Mouse (Mus musculus) right cerebral cortex, adult 18-20 months (tissue): Measurements from ENCODE around the gene Spns1.
"Not testable (repeated sequence)": the region's sequence is repeated elsewhere in the genome, so short reads cannot be mapped to it uniquely, and the experiment has no call there.

Experiments used
- DNase-seq: peaks from one replicate; pipeline ENCODE4 v3.0.0; 2022; ENCODE audit warnings: mixed read lengths

Spns1 gene

DNA sequence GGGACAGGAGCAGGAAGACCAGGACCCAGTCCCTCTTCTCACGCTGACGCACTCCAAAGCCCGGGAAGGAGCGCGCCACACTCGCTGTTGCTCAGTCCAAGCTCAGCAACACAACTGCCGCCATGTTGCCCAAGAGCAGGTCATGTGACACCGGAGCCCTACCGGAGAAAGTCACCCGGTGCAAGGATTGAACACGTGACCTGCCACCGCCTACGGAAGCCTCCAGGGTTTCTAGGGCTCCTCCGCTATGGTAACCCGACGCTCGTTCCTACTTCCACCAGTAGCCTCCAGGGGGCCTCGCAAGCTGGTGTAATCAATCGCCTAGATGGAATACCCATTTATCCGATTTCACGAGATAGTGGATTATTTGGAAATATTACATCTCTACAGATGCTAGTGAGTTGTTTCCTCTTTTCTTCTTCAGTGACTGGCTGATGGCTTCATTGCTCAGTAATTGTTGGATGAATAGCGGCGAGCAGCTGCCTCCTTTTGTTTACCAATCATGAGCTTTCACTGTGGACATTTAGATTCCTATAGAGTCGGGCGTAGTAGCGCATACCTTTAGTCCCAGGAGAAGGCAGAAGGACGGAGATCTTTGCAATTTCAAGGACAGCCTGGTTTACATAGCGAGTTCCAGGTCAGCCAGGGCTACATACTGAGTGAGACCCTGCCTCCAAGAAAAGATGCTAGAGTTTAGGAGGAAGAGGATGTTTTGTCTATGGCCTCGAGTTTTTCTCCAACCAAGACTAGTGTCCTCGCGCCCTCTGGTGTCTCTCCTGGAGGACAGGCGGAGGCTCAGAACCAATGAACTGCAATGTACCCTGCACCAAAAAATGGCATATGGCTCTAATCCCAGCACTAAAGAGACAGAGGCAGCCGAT lies at the start of gene Spns1:
Gene Spns1, minus strand, starts transcription at position 173 of the 881 bp plus-strand sequence.
- DNase-seq = peak; percentile 99

DNA sequence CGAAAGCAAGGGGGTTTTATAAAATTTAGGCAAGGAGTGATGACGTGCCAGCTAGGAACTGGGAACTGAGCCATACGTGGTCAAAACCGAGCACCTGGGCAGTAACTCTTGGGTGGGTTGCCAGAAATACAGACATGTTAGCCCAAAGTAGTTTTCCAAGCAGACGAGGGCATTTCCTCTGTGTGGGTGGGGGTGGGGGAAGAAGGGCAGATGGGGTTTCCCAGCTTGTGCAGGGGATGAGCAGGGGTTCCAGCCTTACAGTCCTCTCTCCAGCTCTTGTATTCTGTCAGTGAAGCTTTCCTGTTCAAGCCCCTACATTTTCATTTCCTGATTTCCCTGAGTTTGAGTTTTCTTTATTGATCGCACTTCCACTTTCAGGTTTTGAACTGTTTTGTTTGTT lies 46.9 kb upstream of the Spns1 start:
- no peak for DNase-seq

DNA sequence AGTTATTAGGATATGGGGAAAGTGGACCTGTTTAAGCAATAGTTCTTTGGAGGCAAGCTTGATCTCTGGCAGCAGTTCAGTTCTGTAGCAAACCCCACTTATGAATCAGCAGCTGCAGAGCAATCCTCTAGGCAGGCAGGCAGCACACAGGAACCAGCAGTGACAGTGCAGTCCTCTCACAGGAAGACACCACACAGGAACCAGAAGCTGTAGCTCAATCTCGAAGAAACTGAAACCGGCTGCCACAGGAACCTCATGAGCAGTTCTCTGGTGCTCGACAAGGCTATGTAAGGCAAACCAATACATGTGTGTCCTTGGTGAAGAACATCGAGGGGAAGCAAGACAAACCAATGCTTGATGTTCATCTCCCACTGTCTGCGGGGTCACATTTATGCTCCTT lies 44.5 kb upstream of the Spns1 start:
- no peak for DNase-seq

DNA sequence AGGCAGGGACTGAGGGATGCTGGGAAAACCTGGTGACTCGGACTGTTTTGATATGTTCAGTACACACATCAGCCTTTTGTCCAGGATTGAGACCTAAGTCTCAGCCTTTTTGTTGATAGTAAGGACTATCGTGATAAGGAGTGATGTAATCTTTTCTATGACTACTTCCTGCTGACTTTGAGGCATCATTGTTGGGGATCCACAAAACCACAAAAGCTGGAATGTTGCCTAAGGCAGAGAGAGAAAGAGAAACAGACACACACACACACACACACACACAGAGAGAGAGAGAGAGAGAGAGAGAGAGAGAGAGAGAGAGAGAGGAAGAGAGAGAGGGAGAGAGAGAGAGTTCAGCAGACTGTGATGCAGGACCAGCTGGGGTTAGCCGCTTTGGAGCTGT lies 41.2 kb upstream of the Spns1 start:
- DNase-seq = no peak

DNA sequence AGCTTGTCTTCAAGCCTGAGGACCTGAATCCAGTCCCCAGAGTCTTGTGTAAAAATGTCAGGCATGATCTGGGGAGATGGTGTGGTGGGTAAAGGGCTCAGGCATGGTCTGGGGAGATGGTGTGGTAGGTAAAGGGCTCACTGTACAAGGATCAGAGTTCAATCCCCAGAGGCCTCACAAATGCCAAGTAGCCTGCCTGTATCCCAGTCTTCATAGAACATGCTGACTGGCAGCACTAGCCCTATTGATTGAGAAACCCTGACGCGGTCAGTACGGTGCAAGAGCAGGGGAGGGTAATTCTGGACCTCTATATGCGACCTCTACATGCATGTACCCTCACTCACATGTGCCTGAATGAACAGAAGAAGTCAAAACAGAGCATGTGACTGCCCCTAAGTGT lies 40.4 kb upstream of the Spns1 start:
- DNase-seq = no peak

DNA sequence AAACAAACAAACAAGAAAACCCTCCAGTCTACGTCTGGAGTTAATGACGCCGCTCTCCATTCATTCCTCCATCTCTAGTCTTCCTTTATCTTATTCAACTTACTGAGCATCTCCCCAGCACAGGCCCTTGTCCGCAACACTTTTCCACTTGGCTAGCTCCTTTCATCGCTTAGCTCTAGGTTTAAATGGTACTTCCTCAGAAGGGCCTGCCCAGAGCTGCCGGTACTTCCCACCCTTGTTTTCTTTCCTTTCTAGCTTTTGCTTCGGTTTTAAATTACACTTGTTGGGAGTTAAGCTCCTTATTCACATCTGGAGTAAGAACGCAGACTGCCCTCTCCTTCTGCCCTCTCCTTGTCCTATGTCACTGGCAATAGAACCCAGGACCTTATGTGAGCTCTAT lies 39.8 kb upstream of the Spns1 start:
- DNase-seq = no peak

DNA sequence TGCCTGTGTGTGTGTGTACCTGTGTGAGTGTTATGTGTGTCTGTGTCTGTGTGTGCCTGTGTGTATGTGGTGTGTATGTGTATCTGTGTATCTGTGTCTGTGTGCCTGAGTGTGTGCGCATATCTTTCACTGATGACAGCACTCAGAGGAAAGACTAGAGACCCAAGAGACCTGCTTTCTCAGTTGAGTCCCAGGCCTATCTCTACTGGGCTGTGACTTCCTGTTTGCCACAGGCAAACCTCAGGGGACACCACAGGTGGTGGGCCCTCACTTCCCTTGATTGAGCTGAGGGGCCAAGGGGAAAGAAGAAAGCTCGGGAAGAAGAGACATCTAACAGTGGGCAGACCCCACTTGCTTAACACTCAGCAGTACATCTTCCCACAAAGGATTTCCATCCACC lies 39.4 kb upstream of the Spns1 start:
- no peak for DNase-seq

DNA sequence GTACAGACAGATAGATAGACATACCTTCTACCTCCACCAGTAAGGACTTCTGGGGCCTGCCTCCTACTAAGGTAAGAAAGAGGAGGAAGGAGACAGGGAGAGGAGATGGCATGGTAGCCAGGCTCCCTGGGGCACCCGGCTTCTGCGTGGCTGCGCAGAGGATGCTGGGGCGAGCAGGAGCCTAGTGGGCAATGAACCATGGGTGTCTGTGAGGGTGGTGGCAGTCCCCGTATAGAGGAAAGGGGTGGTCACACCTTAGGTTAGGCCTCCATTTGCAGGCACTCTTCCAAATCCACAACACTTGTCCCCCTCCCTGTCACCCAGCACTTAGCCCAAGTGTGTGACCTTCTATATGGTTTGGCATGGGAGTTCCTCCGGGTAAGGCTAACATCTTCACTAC lies 37.5 kb upstream of the Spns1 start, which contains the start of gene Cd19:
Gene Cd19, minus strand, starts transcription at position 165 of the 400 bp plus-strand sequence.
- DNase-seq = no peak

DNA sequence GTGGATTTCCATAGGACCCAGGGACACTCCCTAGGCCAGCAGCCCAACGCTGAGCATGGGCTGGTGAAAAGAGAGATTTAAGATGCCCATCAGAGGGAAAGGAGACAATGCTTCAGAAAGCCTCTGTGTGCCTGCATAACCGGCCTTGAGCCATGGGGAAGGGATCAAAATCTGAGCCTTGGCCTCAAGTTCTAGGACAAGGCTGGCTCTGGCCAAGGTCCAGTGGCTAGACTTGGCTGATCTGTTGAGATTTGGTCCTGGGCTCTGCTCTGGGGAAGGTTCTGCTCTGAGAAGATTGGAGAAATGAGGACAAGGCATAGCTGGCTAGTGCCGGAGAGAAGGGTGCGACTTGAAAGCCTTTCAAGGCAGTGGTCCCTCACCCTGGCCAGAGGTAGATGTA lies 33.8 kb upstream of the Spns1 start:
- DNase-seq = no peak

DNA sequence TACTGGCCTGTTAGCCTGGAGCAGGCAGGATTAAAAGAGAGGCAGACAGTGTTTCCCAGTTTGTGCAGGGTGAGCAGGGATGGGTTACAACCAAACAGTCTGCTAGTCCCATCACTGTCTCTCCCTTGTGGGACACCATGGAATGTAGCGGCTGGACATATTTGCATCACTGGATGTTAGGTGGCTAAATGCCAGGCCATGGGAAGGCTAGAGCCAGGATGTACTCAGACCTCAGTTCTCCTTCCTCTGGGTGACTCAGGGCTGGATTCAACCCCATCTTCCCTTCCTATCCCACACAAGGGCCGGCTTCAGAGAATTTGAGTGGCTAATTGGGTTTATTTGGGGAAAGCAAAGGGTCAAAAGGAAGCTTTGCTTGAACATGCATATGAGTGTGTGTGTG lies 31.4 kb upstream of the Spns1 start:
- no peak for DNase-seq

DNA sequence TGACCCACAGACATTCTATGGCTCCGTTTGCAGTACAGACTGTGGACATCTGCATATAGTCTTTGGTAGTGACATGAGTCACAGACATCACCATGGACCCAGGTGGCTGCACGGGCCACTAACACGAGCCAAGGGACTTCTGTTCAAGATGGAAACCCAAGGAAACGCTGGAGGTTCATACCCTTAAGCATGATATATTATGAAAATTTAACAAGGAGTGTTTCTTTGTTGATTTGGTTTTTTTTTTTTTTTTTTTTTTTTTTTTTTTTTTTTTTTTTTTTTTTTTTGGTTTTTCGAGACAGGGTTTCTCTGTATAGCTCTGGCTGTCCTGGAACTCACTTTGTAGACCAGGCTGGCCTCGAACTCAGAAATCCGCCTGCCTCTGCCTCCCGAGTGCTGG lies 25.3 kb upstream of the Spns1 start:
- DNase-seq = not testable (repeated sequence)

DNA sequence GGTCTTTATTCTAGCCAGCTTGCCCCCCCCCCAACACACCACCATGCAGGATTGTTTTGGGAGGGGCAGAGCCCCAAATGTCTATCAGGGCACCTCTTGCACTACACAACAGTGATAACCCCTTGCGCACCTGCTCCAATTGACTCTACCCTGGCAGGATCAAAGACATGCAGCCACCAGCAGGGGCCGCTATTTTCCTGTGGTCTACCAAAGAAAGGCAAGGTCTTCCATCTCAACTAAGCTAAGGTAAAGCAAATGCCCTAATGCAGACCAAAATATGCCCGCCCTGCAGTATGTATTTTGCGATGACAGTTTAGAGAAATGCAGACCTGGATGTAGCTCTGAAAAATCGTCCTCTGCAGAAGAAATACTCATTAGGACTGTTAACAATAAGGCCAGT lies 22.3 kb upstream of the Spns1 start:
- peak; percentile 73 for DNase-seq

DNA sequence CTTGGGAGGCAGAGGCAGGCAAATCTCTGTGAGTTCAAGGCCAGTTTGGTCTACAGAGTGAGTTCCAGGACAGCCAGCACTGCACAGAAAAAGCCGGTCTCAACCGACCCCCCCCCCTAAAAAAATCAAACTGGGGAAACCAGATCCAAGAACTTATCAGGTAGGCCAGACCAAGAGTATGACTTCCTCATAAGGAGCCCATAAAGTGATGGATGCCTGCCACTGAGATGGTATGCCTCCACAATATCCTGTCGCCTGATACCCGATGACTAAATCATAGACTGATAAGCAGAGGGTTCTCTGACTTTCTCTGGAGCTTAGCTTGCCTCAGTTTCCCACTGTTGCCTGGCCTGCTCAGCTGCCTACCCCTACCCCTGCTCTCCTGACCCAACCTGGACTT lies 20.6 kb upstream of the Spns1 start:
- no peak for DNase-seq

DNA sequence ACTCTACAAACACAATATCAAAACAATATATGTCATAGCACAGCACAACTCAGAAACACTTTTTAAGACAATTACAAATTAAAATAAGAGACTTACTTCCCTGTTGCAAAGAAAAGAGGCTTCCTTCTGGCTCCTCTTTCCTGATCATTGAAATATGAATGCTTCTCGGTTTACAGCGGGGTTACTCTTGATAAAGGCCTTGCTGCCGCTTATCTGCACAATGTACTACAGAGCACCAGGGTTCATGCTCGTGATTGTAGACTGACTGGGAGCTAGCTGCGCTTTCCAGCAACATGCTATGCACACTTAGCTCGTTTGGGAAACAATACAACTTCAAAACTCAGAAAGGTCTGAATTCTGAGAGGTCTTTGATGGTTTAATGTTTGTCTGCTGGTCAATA lies 20.0 kb upstream of the Spns1 start:
- DNase-seq = no peak

DNA sequence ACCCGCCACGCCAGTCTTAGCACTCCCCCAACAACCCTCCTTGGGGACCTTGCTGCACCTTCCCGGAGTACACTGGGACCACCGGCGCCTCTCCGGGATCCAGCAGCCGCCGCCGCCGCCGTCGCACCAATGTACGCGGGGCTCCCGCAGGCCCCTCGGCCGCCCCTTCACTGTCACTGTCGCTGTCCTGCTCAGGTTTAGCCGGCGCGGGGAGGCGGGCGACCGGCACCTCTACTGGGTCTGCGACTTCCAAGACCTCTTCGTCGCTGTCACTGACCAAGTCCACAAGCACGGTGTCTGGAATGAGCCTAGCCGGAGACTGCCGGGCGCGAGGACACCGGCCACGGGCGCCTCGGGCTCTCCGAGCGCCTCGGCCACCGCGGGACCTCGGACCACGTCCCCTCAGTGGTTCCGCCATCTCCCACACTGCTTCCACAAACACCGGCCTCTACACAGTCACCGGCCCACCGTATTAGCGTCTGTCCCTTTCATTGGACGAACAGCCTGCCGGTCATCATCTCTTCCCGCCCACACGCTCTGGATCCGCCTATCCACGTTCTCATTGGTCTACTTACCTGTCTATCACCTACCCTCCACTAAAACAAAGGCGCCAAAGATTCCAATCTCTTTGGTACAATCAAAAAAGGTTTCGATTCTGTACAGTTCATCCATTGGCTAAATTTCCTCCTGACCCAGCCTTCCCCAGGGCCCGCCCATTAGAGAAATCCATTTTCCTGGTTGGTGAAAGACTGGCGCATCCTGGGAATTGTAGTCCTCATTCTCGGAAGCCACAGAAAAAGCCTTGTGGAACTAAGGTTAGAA lies 19.3 kb upstream of the Spns1 start, which contains the start of gene Nfatc2ip:
Gene Nfatc2ip, minus strand, starts transcription at position 440 of the 822 bp plus-strand sequence.
- peak; percentile 95 for DNase-seq

DNA sequence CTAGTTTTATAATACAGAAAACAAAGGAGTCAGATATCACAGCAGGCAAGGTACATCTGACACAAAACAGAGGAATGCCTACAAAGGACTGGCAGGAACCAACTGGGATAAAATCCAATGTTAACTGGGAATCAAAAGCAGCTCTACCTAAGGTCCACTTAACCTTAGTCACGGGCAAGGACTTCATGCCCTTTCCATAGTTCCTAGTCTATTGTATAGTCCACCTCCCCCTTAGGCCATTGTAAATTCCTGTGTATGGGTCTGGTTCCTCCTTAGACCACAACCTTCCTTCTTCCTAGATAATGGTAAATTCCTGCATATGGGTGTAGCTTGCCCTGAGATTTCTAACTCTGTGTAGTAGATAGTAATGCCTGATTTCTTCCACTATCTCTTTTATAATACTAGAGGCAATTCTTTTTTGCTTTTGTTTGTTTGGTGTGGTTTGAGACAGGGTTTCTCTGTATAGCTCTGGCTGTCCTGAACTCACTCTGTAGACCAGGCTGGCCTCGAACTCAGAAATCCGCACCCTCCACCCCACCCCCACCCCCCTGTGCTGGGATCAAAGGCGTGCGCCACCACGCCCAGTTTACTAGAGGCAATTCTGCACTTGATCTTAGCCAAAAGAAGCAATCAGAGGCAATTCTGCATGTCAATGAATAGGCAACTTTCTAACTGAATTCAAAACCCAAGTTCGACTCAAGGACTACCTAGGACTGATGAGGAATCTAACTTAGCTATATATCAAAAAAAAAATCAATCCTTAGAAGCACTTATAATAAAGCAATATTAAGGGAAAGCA lies 15.0 kb upstream of the Spns1 start:
- DNase-seq = not testable (repeated sequence)

DNA sequence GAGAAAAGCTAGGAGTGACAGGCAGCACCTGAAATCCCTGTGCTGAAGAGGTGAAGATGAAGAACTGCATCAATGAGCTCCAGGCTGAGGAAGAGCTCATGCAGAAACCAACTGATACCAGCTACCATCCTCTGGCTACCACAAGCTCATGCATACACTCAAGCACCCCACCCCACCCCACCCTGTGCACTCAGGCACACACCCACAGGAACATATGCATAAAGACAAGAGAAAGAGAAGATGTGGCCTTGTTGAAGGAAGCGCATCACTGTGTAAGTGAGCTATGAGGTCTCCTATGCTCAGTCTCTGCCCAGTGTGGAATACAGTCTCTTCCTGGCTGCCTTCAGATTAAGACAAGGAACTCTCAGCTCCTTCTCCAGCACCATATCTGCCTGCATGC lies 10.9 kb upstream of the Spns1 start:
- DNase-seq = no peak

DNA sequence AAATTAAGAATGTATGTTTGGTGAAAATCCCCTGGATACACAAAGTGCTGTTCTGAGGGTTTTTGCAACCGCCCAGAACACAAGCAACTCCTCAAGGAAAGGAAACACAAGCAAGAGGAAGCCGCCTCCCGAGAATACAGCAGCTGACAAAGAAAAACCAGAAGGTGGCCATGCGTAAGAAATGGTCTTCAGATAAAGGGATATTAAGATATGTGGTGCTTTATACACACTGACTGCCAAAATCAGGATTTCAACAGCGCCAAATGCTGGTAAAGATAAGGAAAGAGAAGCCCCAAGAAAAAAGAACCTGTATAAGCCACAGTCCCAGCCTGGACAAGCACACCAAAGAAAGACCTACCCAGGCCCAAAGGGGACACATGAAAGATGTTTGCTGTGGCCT lies 6.3 kb upstream of the Spns1 start:
- no peak for DNase-seq

DNA sequence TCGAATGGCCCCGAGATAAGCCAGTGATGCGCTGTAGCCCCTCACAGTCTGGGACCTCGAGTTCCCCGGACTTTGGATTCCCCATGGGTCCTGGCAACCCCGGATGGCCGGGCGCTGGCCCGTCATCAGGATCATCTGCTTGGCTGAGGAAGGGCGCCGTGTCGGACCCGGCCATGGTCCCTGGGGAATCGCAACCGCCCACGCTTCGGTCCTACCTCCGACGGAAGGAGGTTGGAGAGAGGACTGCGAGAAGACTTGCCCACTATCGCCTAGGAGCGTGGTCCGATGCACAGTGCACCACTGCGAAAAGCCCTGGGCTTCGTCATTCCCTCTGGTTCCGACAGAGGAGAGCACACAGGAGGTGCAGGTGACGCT lies 360 bp downstream of the Spns1 start:
- DNase-seq = no peak

DNA sequence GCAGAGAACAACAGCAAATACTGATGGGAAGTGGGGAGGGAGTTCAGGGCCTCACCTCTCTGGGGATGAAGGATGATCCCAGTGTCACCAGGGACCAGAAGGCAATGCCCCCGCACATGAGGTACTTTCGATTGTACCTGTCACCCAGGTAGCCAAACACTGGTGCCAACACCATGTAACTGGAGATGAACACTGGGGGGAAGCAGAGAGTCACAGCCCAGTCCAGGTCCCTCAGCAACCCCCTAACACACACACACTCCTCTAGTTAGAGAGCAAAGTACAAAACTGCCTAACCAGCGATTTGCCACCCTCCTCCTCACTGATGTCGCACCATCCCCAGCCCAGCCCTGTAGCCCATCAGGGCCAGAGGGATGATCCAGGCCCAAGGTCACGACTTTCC lies 2.2 kb downstream of the Spns1 start:
- DNase-seq = no peak

DNA sequence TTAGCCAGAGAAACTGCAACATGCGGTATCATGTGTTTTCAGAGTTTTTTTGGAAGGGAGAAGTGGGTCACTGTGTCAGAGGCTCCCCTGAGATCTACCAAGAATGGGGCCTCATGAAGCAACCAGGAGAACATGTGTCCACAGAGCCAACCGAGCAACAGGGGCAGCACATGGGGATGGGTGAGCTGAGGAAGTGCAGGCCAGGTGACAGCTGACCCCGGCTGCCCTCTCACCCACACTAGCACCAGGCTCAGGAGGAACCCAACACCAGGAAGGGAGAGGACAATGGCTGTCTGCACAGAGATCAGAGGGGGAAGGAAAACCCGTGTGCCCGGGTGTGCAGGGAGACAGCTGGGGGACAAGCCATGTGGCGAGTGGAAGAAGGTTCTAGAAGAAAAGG lies 2.7 kb downstream of the Spns1 start:
- DNase-seq = no peak

DNA sequence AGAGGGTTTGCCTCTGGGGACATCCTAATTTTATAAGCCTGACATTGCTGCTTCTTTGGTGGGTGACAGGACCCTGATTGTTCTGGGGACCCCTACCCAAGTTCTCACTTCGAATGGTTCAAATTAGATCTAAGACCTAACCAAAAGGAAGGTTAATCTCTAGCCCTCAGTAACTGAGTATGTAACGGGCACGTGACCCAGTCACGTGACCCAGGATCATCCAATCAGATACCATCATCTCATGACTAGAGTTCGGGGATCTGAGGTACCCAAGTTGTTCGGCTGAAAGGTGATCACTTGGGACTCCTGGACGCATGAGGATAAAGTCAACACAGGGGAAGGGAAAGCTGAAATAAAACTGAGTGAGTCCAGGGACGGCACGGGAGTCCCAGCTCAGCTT lies 4.2 kb downstream of the Spns1 start:
- DNase-seq = no peak

DNA sequence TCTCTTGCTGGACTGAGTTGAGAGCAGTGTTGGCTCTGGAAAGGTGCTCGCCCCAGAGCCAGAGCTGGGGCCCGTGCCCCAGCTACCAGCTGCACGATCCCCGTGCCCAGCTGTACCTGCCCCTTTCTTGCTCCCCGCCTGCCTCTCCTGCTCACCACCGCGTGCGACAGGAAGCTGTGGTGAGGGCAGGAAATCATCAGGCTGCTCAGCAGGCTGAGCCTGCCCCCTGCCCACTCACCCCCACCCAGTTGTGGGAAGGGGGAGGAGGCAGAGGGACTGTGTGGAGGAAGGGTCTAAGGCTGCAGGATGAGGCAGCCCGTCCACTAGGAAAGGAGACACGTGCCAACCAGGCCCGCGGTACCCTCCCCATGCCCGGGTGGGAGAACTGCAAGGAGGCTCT lies 7.9 kb downstream of the Spns1 start, which contains the start of gene Lat:
Gene Lat, minus strand, starts transcription at position 178 of the 400 bp plus-strand sequence.
- no peak for DNase-seq
